Mouse (Mus musculus): ENCODE data around the gene Cpne9. TPM values are rescaled to one million over a fixed set of nuclear protein-coding genes. Genes with fewer than 3 reads are reported as not detected.

Cpne9 gene
- polyA plus RNA-seq, 1 experiment from 2014 or later: not detected

GRCm38 (mm10) chr6:113264429-113264828, 17.7 kb upstream of the Cpne9 start:
- no peaks in the 10 kb centered on the region for H3K4me1 ChIP-seq (replicated peaks; ENCODE audit: control insufficient read depth, insufficient read depth)
- no peaks in the 10 kb centered on the region for H3K27me3 ChIP-seq (ENCODE audit: control insufficient read depth, insufficient read depth, low read length)
- DNase-seq (ENCODE audit: low spot score): no peak
- H3K4me2 ChIP-seq (replicated peaks; ENCODE audit: low read depth): no peak overlapping the region
- H3K4me3 ChIP-seq (ENCODE audit: low read depth, low read length): no peak overlapping the region
- H3K36me3 ChIP-seq (ENCODE audit: control insufficient read depth, insufficient read depth, low read length): peaks cover 36% of the 10 kb centered on the region
- H3K9ac ChIP-seq (ENCODE audit: low read length): no peak overlapping the region
- no peak for ATAC-seq (ENCODE audit: low FRiP score, low TSS enrichment)
- 89% methylated on average over 8 of the region's 8 CpGs for WGBS
- TF ChIP-seq EP300 (optimal IDR thresholded peaks at IDR 0.05): no peak
- no peak for TF ChIP-seq CTCF (IDR thresholded peaks at IDR 0.05; ENCODE audit: low read depth)
- H3K27ac ChIP-seq (replicated peaks): no peak overlapping the region
- no peaks in the 10 kb centered on the region for H3K9me3 ChIP-seq (ENCODE audit: control insufficient read depth, low read length)

- no peak overlapping the region for H3K9ac ChIP-seq (ENCODE audit: low read length)
- DNase-seq (ENCODE audit: low spot score) (no peak), ATAC-seq (ENCODE audit: low FRiP score, low TSS enrichment) (no peak)
- H3K36me3 ChIP-seq (ENCODE audit: control insufficient read depth, insufficient read depth, low read length): peaks cover 39% of the 10 kb centered on the region
- TF ChIP-seq EP300 (optimal IDR thresholded peaks at IDR 0.05) (no peak), CTCF (IDR thresholded peaks at IDR 0.05; ENCODE audit: low read depth) (no peak)
- no peaks in the 10 kb centered on the region for H3K9me3 ChIP-seq (ENCODE audit: control insufficient read depth, low read length)
- H3K4me3 ChIP-seq (ENCODE audit: low read depth, low read length): no peak overlapping the region
- no peak overlapping the region for H3K27ac ChIP-seq (replicated peaks)
- H3K27me3 ChIP-seq (ENCODE audit: control insufficient read depth, insufficient read depth, low read length): no peaks in the 10 kb centered on the region
- H3K4me1 ChIP-seq (replicated peaks; ENCODE audit: control insufficient read depth, insufficient read depth): no peaks in the 10 kb centered on the region
- 89% methylated on average over 7 of the region's 7 CpGs for WGBS
- H3K4me2 ChIP-seq (replicated peaks; ENCODE audit: low read depth): no peak overlapping the region
These were observed 15.0 kb upstream of the Cpne9 start for GRCm38 (mm10) chr6:113266996-113267655.

GRCm38 (mm10) chr6:113267988-113268387, 14.1 kb upstream of the Cpne9 start:
- ATAC-seq (ENCODE audit: low FRiP score, low TSS enrichment): no peak
- no peaks in the 10 kb centered on the region for H3K27me3 ChIP-seq (ENCODE audit: control insufficient read depth, insufficient read depth, low read length)
- no peak overlapping the region for H3K9ac ChIP-seq (ENCODE audit: low read length)
- H3K4me3 ChIP-seq (ENCODE audit: low read depth, low read length): no peak overlapping the region
- H3K27ac ChIP-seq (replicated peaks): no peak overlapping the region
- H3K9me3 ChIP-seq (ENCODE audit: control insufficient read depth, low read length): no peaks in the 10 kb centered on the region
- no peak for DNase-seq (ENCODE audit: low spot score)
- TF ChIP-seq CTCF (IDR thresholded peaks at IDR 0.05; ENCODE audit: low read depth) (no peak), EP300 (optimal IDR thresholded peaks at IDR 0.05) (no peak)
- no peaks in the 10 kb centered on the region for H3K4me1 ChIP-seq (replicated peaks; ENCODE audit: control insufficient read depth, insufficient read depth)
- H3K4me2 ChIP-seq (replicated peaks; ENCODE audit: low read depth): no peak overlapping the region
- WGBS: 94% methylated on average over 1 of the region's 1 CpGs
- peaks cover 36% of the 10 kb centered on the region for H3K36me3 ChIP-seq (ENCODE audit: control insufficient read depth, insufficient read depth, low read length)

- WGBS: 83% methylated on average over 3 of the region's 3 CpGs
- no peaks in the 10 kb centered on the region for H3K27me3 ChIP-seq (ENCODE audit: control insufficient read depth, insufficient read depth, low read length)
- H3K9ac ChIP-seq (ENCODE audit: low read length): no peak overlapping the region
- H3K27ac ChIP-seq (replicated peaks): no peak overlapping the region
- DNase-seq (ENCODE audit: low spot score) (no peak), ATAC-seq (ENCODE audit: low FRiP score, low TSS enrichment) (no peak)
- TF ChIP-seq CTCF (IDR thresholded peaks at IDR 0.05; ENCODE audit: low read depth) (no peak), EP300 (optimal IDR thresholded peaks at IDR 0.05) (no peak)
- no peak overlapping the region for H3K4me3 ChIP-seq (ENCODE audit: low read depth, low read length)
- H3K4me1 ChIP-seq (replicated peaks; ENCODE audit: control insufficient read depth, insufficient read depth): no peaks in the 10 kb centered on the region
- no peaks in the 10 kb centered on the region for H3K9me3 ChIP-seq (ENCODE audit: control insufficient read depth, low read length)
- no peak overlapping the region for H3K4me2 ChIP-seq (replicated peaks; ENCODE audit: low read depth)
- H3K36me3 ChIP-seq (ENCODE audit: control insufficient read depth, insufficient read depth, low read length): peaks cover 24% of the 10 kb centered on the region
These were observed 9.7 kb upstream of the Cpne9 start for GRCm38 (mm10) chr6:113272365-113272764.

- Histone ChIP-seq H3K9me3 (ENCODE audit: control insufficient read depth, low read length) (no peaks in the 10 kb centered on the region), H3K27me3 (ENCODE audit: control insufficient read depth, insufficient read depth, low read length) (no peaks in the 10 kb centered on the region), H3K4me2 (replicated peaks; ENCODE audit: low read depth) (no peak overlapping the region), H3K36me3 (ENCODE audit: control insufficient read depth, insufficient read depth, low read length) (peaks cover 7% of the 10 kb centered on the region; the same call in 1 of the 2 replicates), H3K4me1 (replicated peaks; ENCODE audit: control insufficient read depth, insufficient read depth) (no peaks in the 10 kb centered on the region), H3K27ac (replicated peaks) (no peak overlapping the region), H3K9ac (ENCODE audit: low read length) (no peak overlapping the region), H3K4me3 (ENCODE audit: low read depth, low read length) (no peak overlapping the region)
- TF ChIP-seq CTCF (IDR thresholded peaks at IDR 0.05; ENCODE audit: low read depth): no peak
- no peak for TF ChIP-seq EP300 (optimal IDR thresholded peaks at IDR 0.05)
- ATAC-seq (ENCODE audit: low FRiP score, low TSS enrichment) (no peak), DNase-seq (ENCODE audit: low spot score) (no peak)
- 72% methylated on average over 4 of the region's 4 CpGs for WGBS
These were observed 5.3 kb upstream of the Cpne9 start for GRCm38 (mm10) chr6:113276846-113277245.

- ATAC-seq (ENCODE audit: low FRiP score, low TSS enrichment): no peak
- no peak overlapping the region for H3K9ac ChIP-seq (ENCODE audit: low read length)
- no peaks in the 10 kb centered on the region for H3K9me3 ChIP-seq (ENCODE audit: control insufficient read depth, low read length)
- H3K4me2 ChIP-seq (replicated peaks; ENCODE audit: low read depth): no peak overlapping the region
- H3K36me3 ChIP-seq (ENCODE audit: control insufficient read depth, insufficient read depth, low read length): peaks cover 3% of the 10 kb centered on the region; the same call in 1 of the 2 replicates
- WGBS: 66% methylated on average over 6 of the region's 6 CpGs
- H3K4me1 ChIP-seq (replicated peaks; ENCODE audit: control insufficient read depth, insufficient read depth): no peaks in the 10 kb centered on the region
- H3K27ac ChIP-seq (replicated peaks): no peak overlapping the region
- no peak overlapping the region for H3K4me3 ChIP-seq (ENCODE audit: low read depth, low read length)
- peaks cover 8% of the 10 kb centered on the region; the same call in 1 of the 2 replicates for H3K27me3 ChIP-seq (ENCODE audit: control insufficient read depth, insufficient read depth, low read length)
- no peak for DNase-seq (ENCODE audit: low spot score)
- no peak for TF ChIP-seq CTCF (IDR thresholded peaks at IDR 0.05; ENCODE audit: low read depth)
- TF ChIP-seq EP300 (optimal IDR thresholded peaks at IDR 0.05): no peak
These were observed 431 bp upstream of the Cpne9 start for GRCm38 (mm10) chr6:113281676-113282075.
